Mouse (Mus musculus) limb, embryonic 15.5 days (tissue): ENCODE results near the gene Ap1m2. TPM values are rescaled to one million over a fixed set of nuclear protein-coding genes. Genes with fewer than 3 reads are reported as not detected.
"Not testable (repeated sequence)": the region's sequence is repeated elsewhere in the genome, so short reads cannot be mapped to it uniquely, and the experiment has no call there.

ENCODE experiments used
- ATAC-seq: fragments of 200-750 bp; cut with Nextera tagmentation; 2 replicates; pipeline ENCODE4 v1.8.0; 2017; ENCODE audit warnings: low read depth, moderate TSS enrichment; ENCODE audit not compliant: insufficient number of reproducible peaks, low FRiP score, low TSS enrichment
- H3K27ac ChIP-seq: fragments of 300-500 bp; sonication (generic); 2 replicates; pipeline ENCODE4 v1.5.1; 2015; ENCODE audit warnings: moderate library complexity, mild to moderate bottlenecking, inconsistent platforms
- H3K27me3 ChIP-seq: fragments of 300-500 bp; sonication (generic); 2 replicates; pipeline ENCODE4 v1.6.1; 2015; ENCODE audit warnings: inconsistent platforms
- H3K36me3 ChIP-seq: fragments of 300-500 bp; sonication (generic); 2 replicates; pipeline ENCODE4 v1.6.1; 2015; ENCODE audit warnings: inconsistent platforms
- H3K4me1 ChIP-seq: fragments of 300-500 bp; sonication (generic); 2 replicates; pipeline ENCODE4 v1.6.1; 2015; ENCODE audit warnings: inconsistent platforms
- H3K4me2 ChIP-seq: fragments of 300-500 bp; sonication (generic); 2 replicates; pipeline ENCODE4 v1.6.1; 2015; ENCODE audit warnings: mild to moderate bottlenecking, inconsistent platforms
- H3K4me3 ChIP-seq: fragments of 300-500 bp; sonication (generic); 2 replicates; pipeline ENCODE4 v1.5.1; 2015; ENCODE audit warnings: mild to moderate bottlenecking, inconsistent platforms
- H3K9ac ChIP-seq: fragments of 300-500 bp; sonication (generic); 2 replicates; pipeline ENCODE4 v1.6.1; 2015; ENCODE audit warnings: inconsistent platforms
- H3K9me3 ChIP-seq: fragments of 300-500 bp; sonication (generic); 2 replicates; pipeline ENCODE4 v1.6.1; 2016; ENCODE audit warnings: inconsistent platforms
- WGBS: fragments of 180-500 bp; shearing (Covaris S2); methylation state at CpG from one replicate; pipeline ENCODE4 v1.1.7; 2015; 5-methylcytosine and 5-hydroxymethylcytosine counted together
- polyA plus RNA-seq: library from polyadenylated mRNA; unstranded; fragments of >200 nt; fragmentation: Nextera tagmentation; extraction: Ambion mirVana; gene quantifications from 2 replicates; pipeline ENCODE4 v1.2.1, GENCODE M21; 2015

Gene Ap1m2
- polyA plus RNA-seq, 1 experiment from 2014 or later, result 42.3 TPM

DNA sequence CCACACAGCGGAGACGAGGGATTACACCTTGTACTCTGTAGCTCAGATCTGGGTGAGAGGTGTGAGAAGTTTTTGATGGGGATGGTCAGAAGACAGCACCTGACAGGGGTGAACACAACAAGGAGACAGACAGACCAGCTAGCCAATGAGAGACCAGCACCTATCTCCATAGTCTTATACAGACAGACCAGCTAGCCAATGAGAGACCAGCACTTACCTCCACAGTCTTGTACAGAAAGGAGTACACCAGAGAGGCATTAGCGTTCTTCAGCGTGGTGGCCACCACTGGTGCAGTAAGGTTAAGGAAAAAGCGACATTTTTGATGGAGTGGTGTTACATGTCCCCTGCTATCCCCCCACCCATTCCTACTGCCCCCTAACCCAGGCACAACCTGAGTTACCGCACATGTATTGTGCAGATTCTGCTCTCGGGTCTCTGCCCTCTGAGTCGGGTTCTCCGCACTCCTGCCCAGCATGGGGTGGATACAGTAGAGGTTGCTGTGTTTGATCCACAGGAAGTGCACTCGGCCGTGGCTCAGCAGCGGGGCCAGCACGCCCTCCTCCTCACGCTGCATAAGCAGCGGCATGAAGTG, 2.9 kb downstream of the Ap1m2 start:
- peaks cover 9% of the 10 kb centered on the region; the same call in 1 of the 2 replicates for H3K4me1 ChIP-seq
- no peaks in the 10 kb centered on the region for H3K9me3 ChIP-seq
- H3K4me2 ChIP-seq, result no peak overlapping the region
- 59% methylated on average over 15 of the region's 15 CpGs for WGBS
- H3K9ac ChIP-seq, result no peak overlapping the region
- no peaks in the 10 kb centered on the region for H3K36me3 ChIP-seq
- H3K27me3 ChIP-seq, result peaks cover 17% of the 10 kb centered on the region
- ATAC-seq, result no peak
- no peak overlapping the region for H3K4me3 ChIP-seq
- H3K27ac ChIP-seq, result no peak overlapping the region

DNA sequence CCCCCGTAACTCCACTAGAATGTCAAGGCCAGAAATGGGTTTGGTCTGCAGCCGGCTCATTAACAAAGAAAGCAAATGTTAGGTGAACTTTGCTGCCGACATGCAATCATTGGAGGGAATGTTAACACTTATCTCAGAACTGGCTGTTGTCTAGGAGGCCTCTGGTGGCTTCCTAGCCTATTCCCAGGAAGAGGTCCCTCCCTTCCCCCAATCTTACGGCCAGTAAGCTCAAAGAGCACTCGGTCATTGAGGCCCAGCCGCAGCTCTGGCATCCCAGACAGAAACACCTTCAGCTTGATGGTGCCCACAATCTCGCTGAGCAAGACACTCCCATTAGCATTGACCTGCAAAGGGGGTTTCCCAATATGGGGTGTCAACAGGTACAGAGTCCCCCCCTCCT, 7.1 kb downstream of the Ap1m2 start:
- H3K27ac ChIP-seq, result no peak overlapping the region
- H3K27me3 ChIP-seq, result no peaks in the 10 kb centered on the region
- no peak overlapping the region for H3K9ac ChIP-seq
- H3K4me2 ChIP-seq, result no peak overlapping the region
- H3K4me1 ChIP-seq, result no peaks in the 10 kb centered on the region
- H3K4me3 ChIP-seq, result no peak overlapping the region
- no peak for ATAC-seq
- H3K9me3 ChIP-seq, result no peaks in the 10 kb centered on the region
- no peaks in the 10 kb centered on the region for H3K36me3 ChIP-seq
- WGBS, result 72% methylated on average over 7 of the region's 7 CpGs

DNA sequence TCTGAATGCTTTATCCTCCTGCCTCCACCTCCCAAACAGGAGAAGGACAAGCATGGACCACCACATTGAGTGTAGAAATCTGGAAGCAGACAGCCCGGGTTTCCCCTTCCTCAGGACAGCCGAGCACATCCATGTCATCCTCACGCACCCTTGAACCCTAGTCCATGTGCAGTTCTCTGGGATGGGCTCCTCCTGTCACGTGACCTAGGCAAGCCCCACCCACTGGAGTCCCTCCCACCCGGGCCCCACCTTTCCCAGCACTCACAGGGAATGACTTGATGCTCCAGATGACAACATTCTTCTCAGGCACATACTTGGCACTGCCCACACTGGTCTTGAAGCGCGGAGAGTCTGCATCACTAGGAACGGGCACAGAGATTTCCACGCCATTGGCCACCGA, 13.1 kb downstream of the Ap1m2 start:
- WGBS, result 82% methylated on average over 10 of the region's 10 CpGs
- no peak for ATAC-seq
- Histone ChIP-seq H3K27ac (no peak overlapping the region), H3K4me2 (no peak overlapping the region), H3K9ac (no peak overlapping the region), H3K9me3 (no peaks in the 10 kb centered on the region), H3K4me3 (no peak overlapping the region), H3K36me3 (no peaks in the 10 kb centered on the region), H3K27me3 (no peaks in the 10 kb centered on the region), H3K4me1 (no peaks in the 10 kb centered on the region)

DNA sequence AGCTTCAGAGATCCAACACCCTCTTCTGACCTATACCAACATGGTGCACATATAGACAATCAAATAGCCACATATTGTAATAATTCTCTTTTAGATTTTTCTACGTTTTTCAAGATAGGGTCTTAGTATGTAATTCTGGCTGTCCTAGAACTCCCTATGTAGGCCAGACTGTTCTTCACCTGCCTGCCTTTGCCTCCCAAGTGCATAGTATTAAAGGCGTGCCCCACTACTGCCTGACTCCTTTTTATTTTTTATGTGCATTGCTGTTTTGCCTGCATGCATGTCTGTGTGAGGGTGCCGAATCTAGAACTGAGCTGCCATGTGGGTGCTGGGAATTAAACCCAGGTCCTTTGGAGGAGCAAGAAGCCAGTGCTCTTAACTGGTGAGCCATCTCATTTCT, 19.9 kb downstream of the Ap1m2 start:
- Histone ChIP-seq H3K4me3 (no peak overlapping the region), H3K4me1 (peaks cover 22% of the 10 kb centered on the region), H3K27me3 (no peaks in the 10 kb centered on the region), H3K9ac (no peak overlapping the region), H3K27ac (no peak overlapping the region), H3K36me3 (no peaks in the 10 kb centered on the region), H3K9me3 (no peaks in the 10 kb centered on the region), H3K4me2 (no peak overlapping the region; the same call in 1 of the 2 replicates)
- ATAC-seq, result no peak
- 87% methylated on average over 3 of the region's 3 CpGs for WGBS

DNA sequence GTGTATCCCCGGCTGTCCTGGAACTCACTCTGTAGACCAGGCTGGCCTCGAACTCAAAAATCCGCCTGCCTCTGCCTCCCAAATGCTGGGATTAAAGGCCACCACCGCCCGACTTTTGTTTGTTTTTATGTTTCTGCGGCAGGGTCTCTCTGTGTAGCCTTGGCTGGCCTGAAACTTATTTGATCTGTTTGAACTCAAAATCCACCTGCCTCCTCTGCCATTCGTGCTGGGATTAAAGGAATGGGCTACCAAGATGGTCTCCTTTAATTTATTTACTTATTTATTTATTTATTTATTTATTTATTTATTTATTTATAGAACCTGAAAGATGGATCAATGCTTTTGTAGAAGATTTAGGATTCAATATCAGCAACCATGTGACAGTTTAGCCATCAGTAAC, 20.3 kb downstream of the Ap1m2 start:
- ATAC-seq, H3K9ac ChIP-seq: not testable (repeated sequence)
- WGBS, result 15% methylated on average over 7 of the region's 7 CpGs

DNA sequence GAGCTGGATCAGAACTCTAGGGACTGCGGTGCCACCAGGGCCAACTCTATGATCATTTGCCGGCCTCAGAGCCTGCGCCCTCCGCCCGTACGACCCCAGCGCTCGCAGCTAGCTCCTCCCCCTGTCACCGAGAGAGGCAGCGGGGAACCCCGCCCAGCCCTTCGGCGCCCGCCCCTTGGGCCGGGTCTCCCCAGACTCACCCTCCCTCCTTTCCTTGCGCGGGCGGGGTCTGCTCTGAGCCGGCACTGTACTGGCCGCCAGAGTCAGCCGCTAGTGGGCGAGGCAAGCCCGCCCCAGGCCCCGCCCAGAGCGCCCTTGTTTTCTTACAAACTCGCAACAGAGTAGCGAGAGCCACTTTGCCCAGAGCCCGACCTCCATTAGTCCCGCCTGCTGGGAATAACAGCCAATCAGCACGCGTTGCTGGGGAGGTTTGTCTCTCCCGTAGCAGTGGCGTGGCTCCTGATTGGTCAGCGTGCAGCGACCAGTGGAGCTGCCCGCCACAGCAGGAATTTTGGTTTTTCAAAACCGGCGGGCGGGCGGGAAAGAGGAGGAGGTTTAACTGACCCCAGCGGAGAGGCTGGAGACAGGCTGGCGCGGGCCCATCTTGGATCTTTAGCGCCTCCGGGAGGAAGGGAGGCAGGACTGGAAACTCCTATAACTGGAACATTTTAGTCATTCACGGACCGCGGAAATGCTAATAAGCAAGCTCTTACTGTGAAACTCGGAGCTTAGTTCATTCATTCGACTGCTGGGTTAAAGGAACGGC, 20.9 kb downstream of the Ap1m2 start, which contains the start of gene Cdkn2d:
Gene Cdkn2d (minus strand): TSS at position 386 of the 766 bp plus-strand sequence.
- no peaks in the 10 kb centered on the region for H3K9me3 ChIP-seq
- H3K27me3 ChIP-seq, result no peaks in the 10 kb centered on the region
- peak; percentile 98 for ATAC-seq
- H3K27ac ChIP-seq, result peak within 1 kb of the TSS; percentile 82
- H3K4me2 ChIP-seq, result peak within 1 kb of the TSS; percentile 74
- peak within 1 kb of the TSS; percentile 64 for H3K9ac ChIP-seq
- H3K4me1 ChIP-seq, result peaks cover 32% of the 10 kb centered on the region
- peak within 1 kb of the TSS; percentile 76 for H3K4me3 ChIP-seq
- under 1% methylated on average over 49 of the region's 51 CpGs for WGBS
- no peaks in the 10 kb centered on the region; the same call in 1 of the 2 replicates for H3K36me3 ChIP-seq

More for the DNA sequence above, 20.3 kb downstream of the Ap1m2 start:
- not testable (repeated sequence) for H3K9me3 ChIP-seq, H3K36me3 ChIP-seq, H3K27me3 ChIP-seq
- Histone ChIP-seq H3K4me3 (peak overlapping the region; percentile 76), H3K27ac (peak overlapping the region; percentile 82), H3K4me2 (peak overlapping the region; percentile 64), H3K4me1 (peaks cover 26% of the 10 kb centered on the region)

DNA sequence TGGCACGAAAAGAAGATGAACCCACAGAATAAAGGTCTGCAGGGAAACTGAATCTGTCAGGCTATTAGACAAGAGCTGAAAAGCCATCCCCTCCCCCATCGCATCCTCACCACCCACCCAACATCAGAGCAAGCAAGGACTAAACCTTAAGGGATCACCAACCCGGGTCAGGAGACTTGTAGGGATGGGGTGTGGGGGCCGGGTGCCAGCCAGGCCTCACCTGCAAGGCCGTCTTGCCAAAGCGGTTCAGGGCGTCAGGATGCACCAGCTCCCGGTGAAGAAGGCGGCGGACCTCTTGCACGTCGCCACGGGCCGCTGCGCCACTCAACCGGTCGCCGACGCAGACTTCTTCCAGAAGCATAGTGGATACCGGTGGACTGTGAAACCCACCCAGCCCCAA, 21.5 kb downstream of the Ap1m2 start:
- Histone ChIP-seq H3K9me3 (no peaks in the 10 kb centered on the region), H3K4me2 (peak overlapping the region; percentile 74), H3K27me3 (no peaks in the 10 kb centered on the region), H3K4me1 (peaks cover 34% of the 10 kb centered on the region), H3K36me3 (no peaks in the 10 kb centered on the region; the same call in 1 of the 2 replicates), H3K9ac (peak overlapping the region; percentile 64), H3K27ac (peak overlapping the region; percentile 82), H3K4me3 (peak overlapping the region; percentile 76)
- no peak for ATAC-seq
- WGBS, result under 1% methylated on average over 20 of the region's 20 CpGs

DNA sequence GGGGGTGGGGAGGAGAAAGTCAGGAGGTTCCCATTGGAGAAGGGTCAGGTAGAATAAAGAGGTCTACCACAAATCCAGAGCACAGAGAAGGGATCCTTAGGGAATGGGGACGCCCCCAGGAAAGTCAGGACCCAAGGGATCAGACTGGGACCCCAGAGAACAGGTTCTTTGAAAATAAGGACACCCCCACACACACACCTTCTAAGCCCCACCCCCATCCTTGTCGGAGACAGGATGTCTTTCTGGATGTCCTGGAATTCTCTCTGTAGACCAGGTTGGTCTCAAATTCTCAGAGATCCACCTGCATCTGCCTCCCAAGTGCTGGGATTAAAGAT, 22.8 kb downstream of the Ap1m2 start:
- whole genome bisulfite sequencing, result 81% methylated on average over 2 of the region's 2 CpGs
- Histone ChIP-seq H3K36me3 (peaks cover 9% of the 10 kb centered on the region), H3K27me3 (no peaks in the 10 kb centered on the region), H3K4me1 (peaks cover 34% of the 10 kb centered on the region), H3K9ac (no peak overlapping the region), H3K9me3 (no peaks in the 10 kb centered on the region), H3K27ac (no peak overlapping the region), H3K4me3 (peak overlapping the region; percentile 76; the same call in 1 of the 2 replicates), H3K4me2 (peak overlapping the region; percentile 69; the same call in 1 of the 2 replicates)
- no peak for ATAC-seq

DNA sequence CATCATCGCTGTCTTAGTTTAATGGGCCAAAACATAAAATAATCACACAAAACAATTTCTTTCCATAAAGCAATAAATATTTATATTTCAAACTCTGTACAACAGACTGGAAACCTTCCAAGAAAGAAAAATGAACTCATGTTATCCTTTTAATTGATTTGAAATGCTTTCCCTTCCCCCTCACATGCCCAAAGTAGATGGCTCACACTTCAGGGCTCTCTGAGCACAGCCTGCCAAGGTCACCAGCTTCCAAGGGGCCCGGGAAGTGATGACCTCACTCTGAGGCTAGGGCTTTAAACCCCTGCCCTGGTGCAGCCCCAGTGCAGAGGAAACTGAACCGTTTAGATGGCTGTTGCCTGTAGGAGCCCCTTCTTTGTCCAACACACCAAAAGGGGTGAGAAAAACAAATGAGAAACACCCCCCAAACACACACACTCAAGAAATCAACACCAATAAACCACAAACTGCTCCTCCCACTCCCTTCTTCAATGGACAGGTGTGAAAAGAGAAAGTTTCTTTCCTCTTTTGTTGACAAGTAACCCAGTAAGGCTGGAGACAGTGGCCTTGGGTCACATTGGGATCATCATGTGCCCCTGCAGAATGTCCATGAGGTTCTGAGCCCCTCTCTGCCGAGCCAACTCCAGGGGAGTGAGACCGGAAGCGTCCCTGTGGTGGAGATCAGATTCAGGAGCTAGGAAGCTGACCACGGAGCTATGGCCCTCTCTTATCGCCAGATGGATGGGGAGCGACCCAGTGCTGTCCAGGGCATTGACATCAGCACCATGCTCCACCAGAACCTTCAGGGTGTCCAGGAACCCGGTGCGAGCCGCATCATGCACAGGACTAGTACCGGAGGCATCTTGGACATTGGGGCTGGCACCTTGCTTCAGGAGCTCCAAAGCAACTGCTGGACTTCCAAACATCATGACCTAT, 23.5 kb downstream of the Ap1m2 start:
- Histone ChIP-seq H3K4me3 (peak overlapping the region; percentile 81), H3K4me2 (peak overlapping the region; percentile 69), H3K9me3 (no peaks in the 10 kb centered on the region), H3K27ac (peak overlapping the region; percentile 91), H3K4me1 (peaks cover 34% of the 10 kb centered on the region), H3K9ac (0 out of 2 replicates have a peak overlapping the region, but pooled peaks have one; percentile 23), H3K27me3 (no peaks in the 10 kb centered on the region), H3K36me3 (peaks cover 15% of the 10 kb centered on the region)
- no peak for ATAC-seq
- 73% methylated on average over 13 of the region's 13 CpGs for WGBS

DNA sequence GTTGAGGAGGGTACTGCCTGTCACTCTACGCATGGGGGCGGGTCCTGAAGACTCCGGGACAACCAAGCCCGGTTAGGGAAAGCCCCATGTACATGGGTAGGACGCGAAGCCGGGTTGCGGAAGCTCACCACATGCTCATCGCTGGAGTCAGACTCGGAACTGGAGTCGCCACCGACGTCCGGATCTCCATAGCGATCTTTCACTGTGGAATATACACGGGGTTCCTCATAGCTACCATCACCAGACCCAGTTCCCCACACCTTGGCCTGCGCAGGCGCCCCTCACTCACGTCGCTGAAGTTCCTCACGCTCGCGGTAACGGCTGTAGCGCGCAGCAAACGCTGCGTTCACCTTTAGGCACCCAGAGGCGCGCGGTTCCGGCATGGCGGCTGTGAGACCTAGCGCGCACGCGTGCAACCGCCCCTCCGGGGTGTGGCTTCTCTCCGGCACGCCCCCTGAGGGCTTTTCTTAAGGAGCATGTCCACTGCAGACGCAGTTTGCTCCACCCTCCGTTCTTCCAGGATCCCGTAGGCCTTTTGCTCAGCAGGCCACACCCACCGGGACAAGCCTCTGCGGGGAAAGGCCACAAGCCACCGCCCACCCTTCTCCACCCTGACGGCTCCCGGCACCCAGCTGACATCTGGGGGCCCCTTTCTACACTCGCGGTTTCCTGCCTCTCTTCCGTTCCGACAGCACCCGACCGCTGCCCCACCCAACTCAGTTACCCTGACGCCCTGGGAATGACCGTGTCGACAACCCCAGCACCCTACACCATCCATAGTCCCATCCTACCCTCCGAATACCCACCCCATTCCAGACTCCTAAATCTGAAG, 24.4 kb downstream of the Ap1m2 start, which contains the start of gene Kri1:
Gene Kri1 (minus strand): TSS at position 399 of the 832 bp plus-strand sequence.
- peak within 1 kb of the TSS; percentile 81 for H3K4me3 ChIP-seq
- no peaks in the 10 kb centered on the region for H3K27me3 ChIP-seq
- peak within 1 kb of the TSS; percentile 69 for H3K4me2 ChIP-seq
- peaks cover 18% of the 10 kb centered on the region for H3K36me3 ChIP-seq
- peak within 1 kb of the TSS; percentile 91 for H3K27ac ChIP-seq
- H3K9me3 ChIP-seq, result no peaks in the 10 kb centered on the region
- peak; percentile 77 for ATAC-seq
- H3K9ac ChIP-seq, result peak within 1 kb of the TSS; percentile 58
- under 1% methylated on average over 59 of the region's 59 CpGs for WGBS
- H3K4me1 ChIP-seq, result peaks cover 34% of the 10 kb centered on the region

DNA sequence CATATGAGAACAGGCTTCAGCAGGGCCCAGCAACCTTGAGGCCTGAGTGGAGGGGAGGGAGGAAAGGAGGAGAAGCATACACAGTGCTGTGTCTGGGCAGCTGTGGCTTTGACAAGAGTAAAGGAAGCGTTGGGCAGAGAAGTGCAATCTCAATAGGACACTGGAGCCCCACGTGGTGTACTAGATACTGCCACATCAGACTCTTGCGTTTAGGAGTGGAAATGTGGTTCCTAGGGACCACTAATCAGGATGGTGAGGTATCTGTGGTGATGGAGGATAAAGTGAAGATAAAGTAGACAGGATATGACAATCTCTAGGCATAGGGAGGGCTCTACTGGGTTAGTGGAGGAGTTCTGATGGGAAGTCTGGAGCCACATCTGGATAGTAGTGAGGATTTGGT, 25.4 kb downstream of the Ap1m2 start:
- Histone ChIP-seq H3K4me3 (peak overlapping the region; percentile 81), H3K4me2 (peak overlapping the region; percentile 69), H3K4me1 (peaks cover 34% of the 10 kb centered on the region), H3K9me3 (no peaks in the 10 kb centered on the region), H3K36me3 (peaks cover 24% of the 10 kb centered on the region), H3K27me3 (no peaks in the 10 kb centered on the region), H3K27ac (0 out of 2 replicates have a peak overlapping the region, but pooled peaks have one; percentile 4), H3K9ac (peak overlapping the region; percentile 58; the same call in 1 of the 2 replicates)
- ATAC-seq, result no peak
- 71% methylated on average over 3 of the region's 3 CpGs for WGBS
